Mouse (Mus musculus): Measurements from ENCODE around the gene Cd37. TPM values are rescaled to one million over a fixed set of nuclear protein-coding genes. Genes with fewer than 3 reads are reported as not detected.

The Cd37 gene
- total and polyA plus RNA-seq, 3 experiments, result 47.3 to 167 (median 75.3) TPM

DNA sequence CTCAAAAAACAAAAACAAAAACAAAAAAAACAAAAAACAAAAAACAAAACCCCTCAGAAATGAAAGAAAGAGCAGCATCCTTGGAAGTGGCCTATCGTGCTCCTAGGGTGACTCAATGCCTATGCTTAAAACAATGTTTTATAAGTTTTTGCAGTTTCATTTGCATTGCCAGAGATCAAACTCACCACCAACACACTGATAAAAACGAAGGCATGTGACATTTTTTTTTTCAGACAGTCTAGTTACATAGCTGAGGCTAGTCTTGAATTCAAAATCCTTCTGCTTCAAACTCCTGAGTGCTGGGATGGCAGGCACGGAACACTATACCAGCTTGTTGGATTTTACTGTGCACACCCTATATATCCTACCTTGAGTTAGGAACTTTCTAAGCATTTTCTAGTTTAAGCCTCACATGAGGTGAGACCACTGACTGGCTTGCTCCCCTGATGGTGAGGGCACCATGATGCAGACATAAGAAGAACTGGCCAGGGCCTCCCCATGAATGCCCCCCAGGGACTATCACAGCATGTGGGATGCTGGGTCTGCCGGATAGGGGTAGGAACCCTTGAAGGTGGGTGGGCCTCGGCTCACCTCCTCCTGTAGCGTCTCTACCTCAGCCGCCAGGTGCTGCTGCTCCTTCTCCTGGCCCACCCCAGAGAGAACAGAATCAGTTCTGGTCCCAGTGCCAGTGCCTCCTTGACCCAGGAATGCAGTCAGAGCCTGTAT is 46.2 kb downstream of the Cd37 start:
- no peaks in the 10 kb centered on the region for H3K36me3 ChIP-seq (replicated peaks)
- H3K27me3 ChIP-seq (ENCODE audit: insufficient read depth, low read length), result peaks cover 85% of the 10 kb centered on the region
- no peaks in the 10 kb centered on the region for H3K9me3 ChIP-seq (replicated peaks)
- no peak overlapping the region for H3K4me3 ChIP-seq (ENCODE audit: low read depth, low read length)
- ATAC-seq (ENCODE audit: extremely low read depth, insufficient number of reproducible peaks, low FRiP score, poor library complexity, severe bottlenecking), result no peak
- H3K4me1 ChIP-seq (ENCODE audit: insufficient read depth, low read depth, low read length), result peaks cover 10% of the 10 kb centered on the region
- TF ChIP-seq TAL1 (conservative IDR thresholded peaks at IDR 0.05; ENCODE audit: low read depth, low read length), result no peak
- TF ChIP-seq POLR2AphosphoS5 (IDR thresholded peaks at IDR 0.05; ENCODE audit: insufficient replicate concordance, low read depth, low read length), result no peak
- TF ChIP-seq GATA1 (IDR thresholded peaks at IDR 0.05; ENCODE audit: borderline replicate concordance, low read length), result no peak
- no peak for TF ChIP-seq GATA2 (IDR thresholded peaks at IDR 0.05; ENCODE audit: borderline replicate concordance, low read depth, low read length)
- no peak for TF ChIP-seq CTCF (IDR thresholded peaks at IDR 0.05; ENCODE audit: low read depth, low read length)
- no peak for DNase-seq (ENCODE audit: low spot score)

DNA sequence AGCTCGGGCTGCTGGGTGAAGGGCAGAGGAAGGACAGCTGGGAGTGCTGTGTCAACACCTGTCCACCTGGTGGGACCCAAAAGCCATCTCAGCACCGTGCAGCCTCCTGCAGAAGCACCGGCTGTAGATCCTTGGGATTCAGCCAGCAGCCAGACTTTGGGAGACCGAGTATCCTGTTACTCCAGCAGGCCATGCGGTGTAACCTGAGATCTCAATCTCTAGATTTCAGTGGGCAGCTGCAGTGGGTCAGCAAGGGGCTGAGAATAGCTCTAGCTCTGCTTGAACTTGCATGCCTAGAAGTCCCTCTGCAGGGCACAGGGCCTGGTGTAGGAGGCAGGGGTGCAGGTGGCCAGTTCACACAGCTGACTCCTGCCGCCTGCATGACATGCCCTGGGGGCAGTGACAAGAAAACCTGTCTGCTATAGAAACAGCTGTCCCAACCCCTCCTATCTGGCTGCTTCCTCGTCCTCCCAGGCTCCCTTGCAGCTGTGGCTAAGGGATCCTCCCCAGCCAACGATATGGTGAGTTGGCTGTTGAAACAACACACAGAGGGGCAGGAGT is 47.0 kb downstream of the Cd37 start:
- Histone ChIP-seq H3K27me3 (ENCODE audit: insufficient read depth, low read length) (peaks cover 85% of the 10 kb centered on the region), H3K4me1 (ENCODE audit: insufficient read depth, low read depth, low read length) (peaks cover 3% of the 10 kb centered on the region), H3K9me3 (replicated peaks) (no peaks in the 10 kb centered on the region), H3K4me3 (ENCODE audit: low read depth, low read length) (no peak overlapping the region), H3K36me3 (replicated peaks) (no peaks in the 10 kb centered on the region)
- no peak for DNase-seq (ENCODE audit: low spot score)
- TF ChIP-seq TAL1 (conservative IDR thresholded peaks at IDR 0.05; ENCODE audit: low read depth, low read length) (no peak), POLR2AphosphoS5 (IDR thresholded peaks at IDR 0.05; ENCODE audit: insufficient replicate concordance, low read depth, low read length) (no peak), GATA1 (IDR thresholded peaks at IDR 0.05; ENCODE audit: borderline replicate concordance, low read length) (no peak), CTCF (IDR thresholded peaks at IDR 0.05; ENCODE audit: low read depth, low read length) (no peak), GATA2 (IDR thresholded peaks at IDR 0.05; ENCODE audit: borderline replicate concordance, low read depth, low read length) (no peak)
- ATAC-seq (ENCODE audit: extremely low read depth, insufficient number of reproducible peaks, low FRiP score, poor library complexity, severe bottlenecking), result no peak

DNA sequence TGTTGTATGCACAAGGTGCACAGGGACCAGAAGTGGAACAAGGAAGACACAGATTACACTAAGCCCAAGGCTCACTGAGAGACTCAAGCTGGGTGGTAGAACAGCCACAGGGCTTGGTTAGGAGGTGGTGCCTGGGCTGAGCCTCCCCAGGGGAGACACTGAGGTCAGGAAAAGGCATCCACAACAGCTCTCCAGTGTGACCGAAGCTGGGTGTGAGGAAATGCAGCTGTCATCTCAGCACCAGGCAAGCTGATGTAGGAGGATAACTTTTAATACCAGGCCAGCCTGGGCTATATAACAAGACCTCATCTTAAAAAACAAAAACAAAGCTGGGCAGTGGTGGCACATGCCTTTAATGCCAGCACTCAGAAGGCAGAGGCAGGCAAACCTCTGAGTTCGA is 47.8 kb downstream of the Cd37 start:
- H3K27me3 ChIP-seq (ENCODE audit: insufficient read depth, low read length), result peaks cover 85% of the 10 kb centered on the region
- H3K4me3 ChIP-seq (ENCODE audit: low read depth, low read length), result no peak overlapping the region
- H3K4me1 ChIP-seq (ENCODE audit: insufficient read depth, low read depth, low read length), result no peaks in the 10 kb centered on the region
- TF ChIP-seq TAL1 (conservative IDR thresholded peaks at IDR 0.05; ENCODE audit: low read depth, low read length), result no peak
- no peak for TF ChIP-seq POLR2AphosphoS5 (IDR thresholded peaks at IDR 0.05; ENCODE audit: insufficient replicate concordance, low read depth, low read length)
- TF ChIP-seq CTCF (IDR thresholded peaks at IDR 0.05; ENCODE audit: low read depth, low read length), result no peak
- TF ChIP-seq GATA2 (IDR thresholded peaks at IDR 0.05; ENCODE audit: borderline replicate concordance, low read depth, low read length), result no peak
- TF ChIP-seq GATA1 (IDR thresholded peaks at IDR 0.05; ENCODE audit: borderline replicate concordance, low read length), result no peak
- ATAC-seq (ENCODE audit: extremely low read depth, insufficient number of reproducible peaks, low FRiP score, poor library complexity, severe bottlenecking) (no peak), DNase-seq (ENCODE audit: low spot score) (no peak)
- no peaks in the 10 kb centered on the region for H3K36me3 ChIP-seq (replicated peaks)
- no peaks in the 10 kb centered on the region for H3K9me3 ChIP-seq (replicated peaks)

DNA sequence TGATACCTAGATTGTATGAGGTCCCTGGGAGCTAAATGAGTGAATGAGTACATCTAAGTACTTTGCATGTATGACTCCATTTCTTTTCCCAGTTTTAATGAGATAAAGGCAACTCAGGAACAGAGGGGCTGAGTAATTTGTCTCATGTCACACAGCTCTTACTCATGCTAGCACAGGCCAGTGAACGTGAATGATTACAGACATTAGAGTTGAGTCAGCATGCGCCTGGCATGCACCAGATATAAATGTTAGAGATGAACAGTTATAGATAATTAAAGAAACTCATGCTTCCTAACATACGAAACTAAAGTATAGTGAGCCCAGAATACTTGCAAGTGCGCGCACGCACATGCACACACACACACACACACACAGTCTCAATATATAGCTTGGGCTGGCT is 48.7 kb downstream of the Cd37 start:
- Histone ChIP-seq H3K9me3 (replicated peaks) (no peaks in the 10 kb centered on the region), H3K36me3 (replicated peaks) (no peaks in the 10 kb centered on the region), H3K27me3 (ENCODE audit: insufficient read depth, low read length) (peaks cover 85% of the 10 kb centered on the region), H3K4me1 (ENCODE audit: insufficient read depth, low read depth, low read length) (no peaks in the 10 kb centered on the region; the same call in 1 of the 2 replicates), H3K4me3 (ENCODE audit: low read depth, low read length) (no peak overlapping the region)
- TF ChIP-seq POLR2AphosphoS5 (IDR thresholded peaks at IDR 0.05; ENCODE audit: insufficient replicate concordance, low read depth, low read length) (no peak), CTCF (IDR thresholded peaks at IDR 0.05; ENCODE audit: low read depth, low read length) (no peak), TAL1 (conservative IDR thresholded peaks at IDR 0.05; ENCODE audit: low read depth, low read length) (no peak), GATA1 (IDR thresholded peaks at IDR 0.05; ENCODE audit: borderline replicate concordance, low read length) (no peak), GATA2 (IDR thresholded peaks at IDR 0.05; ENCODE audit: borderline replicate concordance, low read depth, low read length) (no peak)
- ATAC-seq (ENCODE audit: extremely low read depth, insufficient number of reproducible peaks, low FRiP score, poor library complexity, severe bottlenecking) (no peak), DNase-seq (ENCODE audit: low spot score) (no peak)

DNA sequence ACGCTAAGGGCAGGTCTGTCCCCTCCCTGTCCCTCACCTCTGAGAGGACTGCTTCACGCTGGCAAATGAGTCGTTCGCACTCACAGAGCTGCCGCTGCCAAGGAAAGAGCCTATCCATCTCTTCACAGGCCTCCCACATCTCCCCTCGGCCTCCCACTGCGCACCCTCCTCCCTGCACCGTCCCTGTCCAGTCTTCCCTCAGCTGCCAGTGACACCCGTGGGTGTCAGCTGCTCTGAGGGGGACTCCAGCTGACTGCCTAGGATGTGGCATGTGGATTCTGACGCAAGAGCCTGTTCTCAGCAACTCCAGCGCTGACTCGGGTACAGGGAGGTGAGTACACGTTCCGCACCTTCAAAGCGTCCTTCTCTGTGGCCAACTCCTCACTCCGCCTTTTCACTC is 49.3 kb downstream of the Cd37 start:
- no peaks in the 10 kb centered on the region; the same call in 1 of the 2 replicates for H3K4me1 ChIP-seq (ENCODE audit: insufficient read depth, low read depth, low read length)
- TF ChIP-seq CTCF (IDR thresholded peaks at IDR 0.05; ENCODE audit: low read depth, low read length) (no peak), TAL1 (conservative IDR thresholded peaks at IDR 0.05; ENCODE audit: low read depth, low read length) (no peak), GATA1 (IDR thresholded peaks at IDR 0.05; ENCODE audit: borderline replicate concordance, low read length) (no peak), POLR2AphosphoS5 (IDR thresholded peaks at IDR 0.05; ENCODE audit: insufficient replicate concordance, low read depth, low read length) (no peak), GATA2 (IDR thresholded peaks at IDR 0.05; ENCODE audit: borderline replicate concordance, low read depth, low read length) (no peak)
- DNase-seq (ENCODE audit: low spot score) (no peak), ATAC-seq (ENCODE audit: extremely low read depth, insufficient number of reproducible peaks, low FRiP score, poor library complexity, severe bottlenecking) (no peak)
- H3K36me3 ChIP-seq (replicated peaks), result no peaks in the 10 kb centered on the region
- peaks cover 88% of the 10 kb centered on the region for H3K27me3 ChIP-seq (ENCODE audit: insufficient read depth, low read length)
- H3K9me3 ChIP-seq (replicated peaks), result no peaks in the 10 kb centered on the region
- no peak overlapping the region for H3K4me3 ChIP-seq (ENCODE audit: low read depth, low read length)

DNA sequence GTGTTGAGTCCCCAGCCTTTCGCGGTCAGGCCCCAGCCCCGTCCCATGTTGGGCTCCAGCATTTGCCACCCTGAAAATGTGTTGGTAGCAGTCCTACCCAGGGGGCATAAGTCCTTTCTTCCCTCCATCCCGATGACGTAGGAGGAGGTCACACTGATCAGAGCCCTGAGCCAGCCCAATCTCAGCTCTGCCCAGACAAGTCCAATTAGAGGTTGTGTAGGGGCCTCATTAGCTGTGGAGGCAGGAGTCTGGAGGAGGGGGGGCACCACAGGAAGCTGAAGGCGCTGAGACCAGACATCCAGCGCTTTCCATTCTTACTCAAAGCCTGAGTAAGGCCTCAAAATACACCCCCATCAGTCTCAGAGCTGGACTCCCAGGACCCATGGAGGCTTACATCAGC is 53.0 kb downstream of the Cd37 start:
- TF ChIP-seq CTCF (IDR thresholded peaks at IDR 0.05; ENCODE audit: low read depth, low read length) (no peak), POLR2AphosphoS5 (IDR thresholded peaks at IDR 0.05; ENCODE audit: insufficient replicate concordance, low read depth, low read length) (no peak), GATA1 (IDR thresholded peaks at IDR 0.05; ENCODE audit: borderline replicate concordance, low read length) (no peak), TAL1 (conservative IDR thresholded peaks at IDR 0.05; ENCODE audit: low read depth, low read length) (no peak), GATA2 (IDR thresholded peaks at IDR 0.05; ENCODE audit: borderline replicate concordance, low read depth, low read length) (no peak)
- ATAC-seq (ENCODE audit: extremely low read depth, insufficient number of reproducible peaks, low FRiP score, poor library complexity, severe bottlenecking) (no peak), DNase-seq (ENCODE audit: low spot score) (no peak)
- Histone ChIP-seq H3K27me3 (ENCODE audit: insufficient read depth, low read length) (peaks cover 88% of the 10 kb centered on the region), H3K4me1 (ENCODE audit: insufficient read depth, low read depth, low read length) (peaks cover 20% of the 10 kb centered on the region), H3K36me3 (replicated peaks) (no peaks in the 10 kb centered on the region), H3K4me3 (ENCODE audit: low read depth, low read length) (no peak overlapping the region), H3K9me3 (replicated peaks) (no peaks in the 10 kb centered on the region)
